Mouse (Mus musculus): ENCODE data around the gene Atp13a3. TPM values are rescaled to one million over a fixed set of nuclear protein-coding genes. Genes with fewer than 3 reads are reported as not detected.
"Not testable (repeated sequence)": the region's sequence is repeated elsewhere in the genome, so short reads cannot be mapped to it uniquely, and the experiment has no call there.

Atp13a3 gene
- total RNA-seq, 2 experiments from 2014 or later, result 29.7 to 34.1 TPM

GRCm38 (mm10) chr16:30362528-30362927 is 43.2 kb downstream of the Atp13a3 start:
- no peak for DNase-seq (ENCODE audit: low spot score)

- DNase-seq (ENCODE audit: low spot score), result not testable (repeated sequence)
These were observed 52.3 kb downstream of the Atp13a3 start for GRCm38 (mm10) chr16:30353489-30353888.

GRCm38 (mm10) chr16:30314236-30314635 is 91.5 kb downstream of the Atp13a3 start:
- no peak for DNase-seq (ENCODE audit: low spot score)

- no peak for DNase-seq (ENCODE audit: low spot score)
These were observed 95.1 kb downstream of the Atp13a3 start, which contains the start of gene Gp5 for GRCm38 (mm10) chr16:30310647-30311046. Gene Gp5 (minus strand): TSS chr16:30310779.

- no peak for DNase-seq (ENCODE audit: low spot score)
These were observed 95.6 kb downstream of the Atp13a3 start for GRCm38 (mm10) chr16:30310171-30310515.

GRCm38 (mm10) chr16:30309395-30310170 is 96.2 kb downstream of the Atp13a3 start:
- no peak for DNase-seq (ENCODE audit: low spot score)

GRCm38 (mm10) chr16:30308616-30309394 is 97.0 kb downstream of the Atp13a3 start:
- peak; percentile 15 for DNase-seq (ENCODE audit: low spot score)

GRCm38 (mm10) chr16:30307961-30308615 is 97.7 kb downstream of the Atp13a3 start:
- no peak for DNase-seq (ENCODE audit: low spot score)

GRCm38 (mm10) chr16:30307306-30307705 is 98.5 kb downstream of the Atp13a3 start:
- DNase-seq (ENCODE audit: low spot score), result no peak

GRCm38 (mm10) chr16:30306102-30306501 is 99.7 kb downstream of the Atp13a3 start:
- DNase-seq (ENCODE audit: low spot score), result no peak

GRCm38 (mm10) chr16:30304236-30304635 is 101.5 kb downstream of the Atp13a3 start:
- no peak for DNase-seq (ENCODE audit: low spot score)

- no peak for DNase-seq (ENCODE audit: low spot score)
These were observed 102.4 kb downstream of the Atp13a3 start for GRCm38 (mm10) chr16:30303411-30303810.

- no peak for DNase-seq (ENCODE audit: low spot score)
These were observed 103.1 kb downstream of the Atp13a3 start for GRCm38 (mm10) chr16:30302686-30303085.

GRCm38 (mm10) chr16:30299711-30300277 is 106.0 kb downstream of the Atp13a3 start:
- DNase-seq (ENCODE audit: low spot score), result no peak

GRCm38 (mm10) chr16:30297450-30297849 is 108.3 kb downstream of the Atp13a3 start:
- DNase-seq (ENCODE audit: low spot score), result no peak

- no peak for DNase-seq (ENCODE audit: low spot score)
These were observed 109.0 kb downstream of the Atp13a3 start for GRCm38 (mm10) chr16:30296601-30297275.

GRCm38 (mm10) chr16:30295106-30295505 is 110.7 kb downstream of the Atp13a3 start:
- DNase-seq (ENCODE audit: low spot score), result no peak

GRCm38 (mm10) chr16:30290436-30290835 is 115.3 kb downstream of the Atp13a3 start:
- DNase-seq (ENCODE audit: low spot score), result no peak

GRCm38 (mm10) chr16:30285701-30286100 is 120.1 kb downstream of the Atp13a3 start:
- no peak for DNase-seq (ENCODE audit: low spot score)

GRCm38 (mm10) chr16:30283743-30284337 is 121.9 kb downstream of the Atp13a3 start:
- no peak for DNase-seq (ENCODE audit: low spot score)

Measured in gastrocnemius, adult 18-20 months (tissue).